Mouse (Mus musculus) cerebellum, adult 2 months (tissue): ENCODE measurements at regions not wholly inside any gene's neighbourhood (a gene's known extent, or its start where the extent isn't known, plus 50 kb on each side); places are given as distances from the start of the nearest gene placed in this dataset.

ENCODE experiments used
- CTCF ChIP-seq: fragments of 200-500 bp; IDR thresholded peaks from 2 replicates; pipeline ENCODE4 v1.5.1; 2011; ENCODE audit warnings: low read depth, mild to moderate bottlenecking, control low read depth, low read length, moderate library complexity, borderline replicate concordance; ENCODE audit not compliant: insufficient read depth
- POLR2A ChIP-seq: fragments of 200-500 bp; IDR thresholded peaks from 2 replicates; pipeline ENCODE4 v1.6.1; 2011; ENCODE audit warnings: low read length, control low read depth, borderline replicate concordance; ENCODE audit not compliant: insufficient read depth

- TF ChIP-seq CTCF: no peak
- no peak for TF ChIP-seq POLR2A
These were observed 96.0 kb upstream of the Wnt4 start for GRCm38 (mm10) chr4:137181252-137181651.
